Mouse (Mus musculus) NIH3T3 (cell line): ENCODE data around the gene Il4.
A peak's percentile ranks its signal among the peaks of the same experiment; 100 is the strongest.
"Not testable (repeated sequence)": the region's sequence is repeated elsewhere in the genome, so short reads cannot be mapped to it uniquely, and the experiment has no call there.

Experiments used
- DNase-seq: peaks from one replicate; pipeline ENCODE4 v3.0.0-alpha.2; 2012; ENCODE audit warnings: low read depth

The Il4 gene

DNA sequence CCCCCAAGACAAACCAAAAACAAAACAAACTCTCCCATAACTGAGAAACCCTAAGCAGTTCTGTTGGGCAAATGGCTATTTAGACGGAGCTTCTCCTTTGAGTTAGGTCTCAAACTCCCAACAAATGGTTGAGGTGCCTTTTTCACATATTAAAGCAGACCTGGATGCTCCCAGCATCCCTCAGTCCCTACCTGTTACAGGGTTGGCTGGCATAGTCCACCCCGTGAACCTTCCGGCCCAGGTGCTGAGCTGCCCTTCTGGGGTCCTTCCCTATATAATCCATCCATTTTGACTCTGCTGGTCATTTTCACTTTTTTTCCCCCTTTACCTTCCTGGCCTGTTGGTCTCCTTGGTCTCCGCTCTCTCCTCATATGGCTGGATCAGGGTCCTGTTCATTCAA, 51.8 kb downstream of the Il4 start:
- no peak for DNase-seq

DNA sequence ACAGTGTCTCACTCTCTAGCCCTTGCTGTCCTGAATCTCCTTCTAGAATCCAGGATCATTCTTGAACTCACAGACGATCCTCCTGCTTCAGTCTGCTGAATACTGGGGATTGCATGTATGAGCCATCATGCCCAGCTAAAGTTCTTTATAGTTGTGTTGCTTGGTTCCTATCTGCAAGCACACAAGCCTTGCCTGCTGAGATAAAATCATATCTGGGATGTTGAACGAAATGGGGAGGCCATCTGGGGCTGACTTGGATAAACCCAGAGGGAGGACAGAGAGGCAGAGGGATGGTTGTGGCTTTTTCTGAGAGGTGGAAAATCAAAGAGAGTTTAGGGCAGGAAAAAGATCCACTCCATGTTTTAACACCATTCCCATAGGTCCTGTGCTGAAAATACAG, 56.5 kb downstream of the Il4 start:
- DNase-seq: no peak

DNA sequence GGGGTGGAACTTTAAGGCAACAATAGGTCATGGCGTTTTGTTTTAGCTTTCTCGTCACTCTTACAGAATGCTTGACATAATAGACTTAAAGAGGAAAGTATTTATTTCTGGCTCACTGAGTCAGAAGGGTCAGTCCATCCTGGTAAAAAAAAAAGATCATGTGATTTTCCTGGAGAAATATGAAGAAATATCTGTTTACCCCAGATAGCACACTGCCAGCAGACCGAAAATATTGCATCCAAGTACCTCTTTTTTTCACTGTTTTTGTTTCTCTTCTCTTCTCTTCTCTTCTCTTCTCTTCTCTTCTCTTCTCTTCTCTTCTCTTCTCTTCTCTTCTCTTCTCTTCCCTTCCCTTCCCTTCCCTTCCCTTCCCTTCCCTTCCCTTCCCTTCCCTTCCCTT, 58.5 kb downstream of the Il4 start:
- peak; percentile 46 for DNase-seq

DNA sequence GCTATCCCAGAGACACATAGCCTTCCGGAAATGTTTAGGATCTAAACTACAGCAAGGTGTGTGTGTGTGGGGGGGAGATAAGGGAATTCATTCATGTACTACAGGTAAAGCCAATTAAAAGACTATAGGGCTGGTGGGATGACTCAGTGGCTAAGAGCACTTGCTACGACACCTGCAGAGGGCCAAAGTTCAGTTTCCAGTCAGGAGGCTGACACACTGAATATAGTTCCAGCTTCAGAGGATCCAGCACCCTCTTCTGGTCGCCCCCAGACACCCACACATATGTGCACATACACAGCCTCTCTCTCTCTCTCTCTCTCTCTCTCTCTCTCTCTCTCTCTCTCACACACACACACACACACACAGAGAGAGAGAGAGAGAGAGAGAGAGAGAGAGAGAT, 60.5 kb downstream of the Il4 start:
- DNase-seq: not testable (repeated sequence)

DNA sequence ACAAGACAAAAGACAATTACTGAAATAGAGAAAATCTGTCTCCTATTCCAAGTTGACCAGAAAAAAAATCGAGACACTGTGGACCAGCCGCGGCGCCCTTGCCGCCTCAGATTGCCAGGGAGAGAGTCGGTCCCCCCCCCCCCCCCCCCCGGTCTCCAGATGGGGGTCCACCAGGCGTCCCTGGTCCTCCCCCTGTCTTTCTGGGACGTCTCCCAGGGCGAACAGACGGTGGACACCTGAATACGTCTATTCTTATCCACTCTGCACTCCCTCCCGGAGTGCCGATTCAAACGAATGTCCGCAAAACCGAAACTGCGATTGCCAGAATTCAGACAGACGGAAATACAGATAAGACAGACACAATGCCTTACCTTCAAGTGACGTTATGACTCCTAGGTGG, 61.9 kb downstream of the Il4 start:
- DNase-seq: not testable (repeated sequence)
